Mouse (Mus musculus) hindbrain, embryonic 10.5 days (tissue): ENCODE data around the gene Smarcd2. TPM values are rescaled to one million over a fixed set of nuclear protein-coding genes. Genes with fewer than 3 reads are reported as not detected.

Source experiments
- polyA plus RNA-seq: library from polyadenylated mRNA; unstranded; fragments of >200 nt; fragmentation: Nextera tagmentation; extraction: Ambion mirVana; gene quantifications from 2 replicates; pipeline ENCODE4 v1.2.1, GENCODE M21; 2016

Gene Smarcd2
- polyA plus RNA-seq, 1 experiment from 2014 or later, result 24.9 TPM

Other genes starting within 250 kb of the Smarcd2 start
- gene Dcaf7, start 236.1 kb downstream of the Smarcd2 start, polyA plus RNA-seq, result 86.5 and 94.7 TPM in 2 replicates
- 10.4 and 14.0 TPM in 2 replicates for gene Taco1, start 206.9 kb downstream of the Smarcd2 start, polyA plus RNA-seq
- 21.7 and 23.5 TPM in 2 replicates for gene Map3k3, start 188.4 kb downstream of the Smarcd2 start, polyA plus RNA-seq
- 0.67 TPM in 1 of 2 replicates, not detected in the other for gene Gm10840, start 112.1 kb downstream of the Smarcd2 start, polyA plus RNA-seq
- gene Limd2, start 112.1 kb downstream of the Smarcd2 start, polyA plus RNA-seq, result 366 and 418 TPM in 2 replicates
- gene Strada, start 70.8 kb downstream of the Smarcd2 start, polyA plus RNA-seq, result 37.8 and 46.0 TPM in 2 replicates
- 57.7 and 69.0 TPM in 2 replicates for gene Ccdc47, start 56.6 kb downstream of the Smarcd2 start, polyA plus RNA-seq
- gene Ddx42, start 56.0 kb downstream of the Smarcd2 start, polyA plus RNA-seq, result 85.6 and 98.1 TPM in 2 replicates
- 52.6 and 78.7 TPM in 2 replicates for gene Ftsj3, start 16.9 kb downstream of the Smarcd2 start, polyA plus RNA-seq
- 371 and 420 TPM in 2 replicates for gene Psmc5, start 16.8 kb downstream of the Smarcd2 start, polyA plus RNA-seq
- 0.12 and 0.25 TPM in 2 replicates for gene Tcam1, start 3.7 kb upstream of the Smarcd2 start, polyA plus RNA-seq
- not detected in 2 replicates for gene Gh, start 28.9 kb upstream of the Smarcd2 start, polyA plus RNA-seq
- 0.90 and 2.0 TPM in 2 replicates for gene Cd79b, start 41.8 kb upstream of the Smarcd2 start, polyA plus RNA-seq
- 0.05 TPM in 2 replicates for gene Scn4a, start 80.3 kb upstream of the Smarcd2 start, polyA plus RNA-seq
- not detected in 2 replicates for gene Prr29, start 92.5 kb upstream of the Smarcd2 start, polyA plus RNA-seq
- gene Icam2, start 115.1 kb upstream of the Smarcd2 start, polyA plus RNA-seq, result 16.9 and 17.2 TPM in 2 replicates
- gene Ern1, start 214.9 kb upstream of the Smarcd2 start, polyA plus RNA-seq, result 6.3 and 7.1 TPM in 2 replicates